Mouse (Mus musculus) forebrain, embryonic 14.5 days (tissue): ENCODE results near the gene Mdm1. TPM values are rescaled to one million over a fixed set of nuclear protein-coding genes. Genes with fewer than 3 reads are reported as not detected.
"Not testable (repeated sequence)": the region's sequence is repeated elsewhere in the genome, so short reads cannot be mapped to it uniquely, and the experiment has no call there.

Source experiments
- ATAC-seq: fragments of 200-750 bp; cut with Nextera tagmentation; 2 replicates; pipeline ENCODE4 v1.8.0; 2017; ENCODE audit warnings: mild to moderate bottlenecking, moderate library complexity
- DNase-seq: peaks from one replicate; pipeline ENCODE4 v3.0.0-alpha.2; 2015; ENCODE audit warnings: low spot score
- H3K27ac ChIP-seq: fragments of 300-500 bp; sonication (generic); 2 replicates; pipeline ENCODE4 v1.5.1; 2014; ENCODE audit warnings: low read depth, mild to moderate bottlenecking, control low read depth, low read length, moderate library complexity
- H3K27me3 ChIP-seq: fragments of 300-500 bp; sonication (generic); replicated peaks from 2 replicates; pipeline ENCODE4 v1.6.1; 2014; ENCODE audit warnings: low read length, control low read depth, mixed read lengths; ENCODE audit not compliant: control insufficient read depth, insufficient read depth
- H3K36me3 ChIP-seq: fragments of 300-500 bp; sonication (generic); 2 replicates; pipeline ENCODE4 v1.6.1; 2014; ENCODE audit warnings: low read length, control low read depth; ENCODE audit not compliant: control insufficient read depth, insufficient read depth
- H3K4me1 ChIP-seq: fragments of 300-500 bp; sonication (generic); 2 replicates; pipeline ENCODE4 v1.6.1; 2014; ENCODE audit warnings: antibody characterized with exemption, low read length, control low read depth; ENCODE audit not compliant: control insufficient read depth, insufficient read depth
- H3K4me2 ChIP-seq: fragments of 300-500 bp; sonication (generic); 2 replicates; pipeline ENCODE4 v1.6.1; 2014; ENCODE audit warnings: mild to moderate bottlenecking, control low read depth, low read length
- H3K4me3 ChIP-seq: fragments of 300-500 bp; sonication (generic); 2 replicates; pipeline ENCODE4 v1.5.1; 2014; ENCODE audit warnings: low read depth, low read length, control low read depth
- H3K9ac ChIP-seq: fragments of 300-500 bp; sonication (generic); 2 replicates; pipeline ENCODE4 v1.6.1; 2014; ENCODE audit warnings: mild to moderate bottlenecking, low read length, control low read depth, moderate library complexity
- H3K9me3 ChIP-seq: fragments of 300-500 bp; sonication (generic); replicated peaks from 2 replicates; pipeline ENCODE4 v1.6.1; 2016; ENCODE audit warnings: low read length, control low read depth, mixed read lengths; ENCODE audit not compliant: control insufficient read depth
- WGBS: fragments of 180-500 bp; shearing (Covaris S2); extraction: QIAGEN DNeasy Blood & Tissue Kit; methylation state at CpG from one replicate; pipeline ENCODE4 v1.1.7; 2014; 5-methylcytosine and 5-hydroxymethylcytosine counted together
- polyA plus RNA-seq: library from polyadenylated mRNA; unstranded; fragments of >200 nt; fragmentation: Nextera tagmentation; extraction: Ambion mirVana; gene quantifications from 2 replicates; pipeline ENCODE4 v1.2.1, GENCODE M21; 2014

The Mdm1 gene
- polyA plus RNA-seq, 1 experiment from 2014 or later, result 31.6 TPM

- Histone ChIP-seq H3K36me3 (peaks cover 6% of the 10 kb centered on the region; the same call in 1 of the 2 replicates), H3K9ac (no peak overlapping the region), H3K4me1 (no peaks in the 10 kb centered on the region), H3K4me2 (no peak overlapping the region), H3K27me3 (no peaks in the 10 kb centered on the region), H3K4me3 (no peak overlapping the region), H3K9me3 (no peaks in the 10 kb centered on the region), H3K27ac (no peak overlapping the region)
- no peak for DNase-seq
- WGBS, result 86% methylated on average over 8 of the region's 8 CpGs
- ATAC-seq, result no peak
Measured at GRCm38 (mm10) chr10:118172416-118172815, 30.8 kb downstream of the Mdm1 start.

- Histone ChIP-seq H3K9ac (no peak overlapping the region), H3K4me2 (no peak overlapping the region), H3K27ac (no peak overlapping the region), H3K9me3 (no peaks in the 10 kb centered on the region), H3K4me3 (no peak overlapping the region), H3K36me3 (peaks cover 5% of the 10 kb centered on the region; the same call in 1 of the 2 replicates), H3K27me3 (no peaks in the 10 kb centered on the region), H3K4me1 (no peaks in the 10 kb centered on the region)
- 96% methylated on average over 3 of the region's 3 CpGs for WGBS
- no peak for ATAC-seq
- DNase-seq, result no peak
Measured at GRCm38 (mm10) chr10:118172876-118173275, 31.3 kb downstream of the Mdm1 start.

GRCm38 (mm10) chr10:118175542-118175941, 33.9 kb downstream of the Mdm1 start:
- DNase-seq, H3K9me3 ChIP-seq, H3K27ac ChIP-seq, H3K36me3 ChIP-seq, H3K4me1 ChIP-seq, H3K9ac ChIP-seq, ATAC-seq, H3K4me3 ChIP-seq, H3K4me2 ChIP-seq, H3K27me3 ChIP-seq: not testable (repeated sequence)
- 91% methylated on average over 4 of the region's 4 CpGs for WGBS

- Histone ChIP-seq H3K4me3 (no peak overlapping the region), H3K9me3 (no peaks in the 10 kb centered on the region), H3K27ac (no peak overlapping the region), H3K4me1 (no peaks in the 10 kb centered on the region), H3K27me3 (no peaks in the 10 kb centered on the region), H3K36me3 (no peaks in the 10 kb centered on the region), H3K4me2 (no peak overlapping the region), H3K9ac (no peak overlapping the region)
- DNase-seq (no peak), ATAC-seq (no peak)
- 87% methylated on average over 10 of the region's 10 CpGs for WGBS
Measured at GRCm38 (mm10) chr10:118178735-118179151, 37.1 kb downstream of the Mdm1 start.

- H3K4me3 ChIP-seq, result no peak overlapping the region
- 95% methylated on average over 11 of the region's 11 CpGs for WGBS
- H3K4me1 ChIP-seq, result no peaks in the 10 kb centered on the region
- ATAC-seq, result no peak
- H3K36me3 ChIP-seq, result no peaks in the 10 kb centered on the region
- DNase-seq, result no peak
- H3K9me3 ChIP-seq, result no peaks in the 10 kb centered on the region
- H3K4me2 ChIP-seq, result no peak overlapping the region
- H3K27ac ChIP-seq, result no peak overlapping the region
- no peak overlapping the region for H3K9ac ChIP-seq
- no peaks in the 10 kb centered on the region for H3K27me3 ChIP-seq
Measured at GRCm38 (mm10) chr10:118179265-118179664, 37.7 kb downstream of the Mdm1 start.

GRCm38 (mm10) chr10:118195150-118195549, 53.5 kb downstream of the Mdm1 start:
- H3K27me3 ChIP-seq, H3K4me2 ChIP-seq, H3K27ac ChIP-seq, ATAC-seq, H3K4me1 ChIP-seq, H3K9ac ChIP-seq, H3K4me3 ChIP-seq, DNase-seq, H3K9me3 ChIP-seq, H3K36me3 ChIP-seq: not testable (repeated sequence)
- 34% methylated on average over 3 of the region's 3 CpGs for WGBS

- no peak within 1 kb of the TSS for H3K4me3 ChIP-seq
- DNase-seq (no peak), ATAC-seq (no peak)
- no peaks in the 10 kb centered on the region for H3K27me3 ChIP-seq
- 95% methylated on average over 4 of the region's 4 CpGs for whole genome bisulfite sequencing
- H3K4me1 ChIP-seq, result no peaks in the 10 kb centered on the region
- no peaks in the 10 kb centered on the region for H3K36me3 ChIP-seq
- H3K9ac ChIP-seq, result no peak within 1 kb of the TSS
- no peaks in the 10 kb centered on the region for H3K9me3 ChIP-seq
- H3K27ac ChIP-seq, result no peak within 1 kb of the TSS
- H3K4me2 ChIP-seq, result no peak within 1 kb of the TSS
Measured at GRCm38 (mm10) chr10:118204642-118205041, 63.0 kb downstream of the Mdm1 start, which contains the start of gene Il22. Il22 (plus strand) TSS chr10:118204942.

- not testable (repeated sequence) for H3K4me2 ChIP-seq, H3K27me3 ChIP-seq, H3K36me3 ChIP-seq, H3K9me3 ChIP-seq, H3K9ac ChIP-seq, H3K4me1 ChIP-seq, H3K4me3 ChIP-seq, ATAC-seq, H3K27ac ChIP-seq, DNase-seq
- WGBS, result 89% methylated on average over 2 of the region's 4 CpGs
Measured at GRCm38 (mm10) chr10:118215719-118216393, 74.2 kb downstream of the Mdm1 start.
